Mouse (Mus musculus) cerebellum, adult 9-11 months (tissue): Measurements from ENCODE around the gene Mpc1.

ENCODE experiments used
- DNase-seq: peaks from one replicate; pipeline ENCODE4 v3.0.0; 2022

Gene Mpc1

DNA sequence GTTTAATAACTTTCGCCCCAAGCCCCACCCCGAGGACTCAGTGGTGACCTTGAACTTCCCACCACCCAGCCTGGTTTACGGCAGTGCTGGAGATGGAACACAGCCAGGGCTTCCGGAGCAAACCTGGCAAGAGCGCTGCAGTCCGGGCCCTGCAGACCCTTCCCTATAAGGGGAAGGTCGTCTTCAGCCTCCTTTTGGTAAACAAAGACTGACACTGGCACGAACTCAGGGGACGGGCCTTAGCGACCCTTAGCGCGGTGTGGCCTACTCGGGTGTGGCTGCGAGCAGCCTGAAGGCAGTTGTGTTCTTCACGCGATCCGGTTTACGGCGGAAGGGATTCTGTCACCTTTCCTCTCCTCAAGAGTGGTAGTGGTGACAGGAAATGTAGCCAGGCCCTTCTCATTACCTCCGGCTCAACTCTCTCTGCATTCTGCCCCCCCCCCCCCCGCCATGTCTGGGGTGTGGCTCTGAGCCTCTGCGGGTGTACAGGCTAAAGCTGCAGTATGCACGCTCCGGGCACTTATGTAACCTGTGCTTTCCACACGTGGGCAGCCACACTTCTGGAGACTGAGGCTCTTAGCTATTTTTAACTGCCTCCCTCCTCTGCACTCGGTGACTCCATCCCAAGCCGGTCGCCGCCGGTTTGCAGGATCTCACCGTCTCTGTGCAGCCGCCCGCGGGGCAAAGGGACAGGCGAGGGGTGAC lies at the start of gene Mpc1:
TSS of gene Mpc1 (plus strand) at position 84 of the 705 bp plus-strand sequence.
- peak; percentile 98 for DNase-seq

DNA sequence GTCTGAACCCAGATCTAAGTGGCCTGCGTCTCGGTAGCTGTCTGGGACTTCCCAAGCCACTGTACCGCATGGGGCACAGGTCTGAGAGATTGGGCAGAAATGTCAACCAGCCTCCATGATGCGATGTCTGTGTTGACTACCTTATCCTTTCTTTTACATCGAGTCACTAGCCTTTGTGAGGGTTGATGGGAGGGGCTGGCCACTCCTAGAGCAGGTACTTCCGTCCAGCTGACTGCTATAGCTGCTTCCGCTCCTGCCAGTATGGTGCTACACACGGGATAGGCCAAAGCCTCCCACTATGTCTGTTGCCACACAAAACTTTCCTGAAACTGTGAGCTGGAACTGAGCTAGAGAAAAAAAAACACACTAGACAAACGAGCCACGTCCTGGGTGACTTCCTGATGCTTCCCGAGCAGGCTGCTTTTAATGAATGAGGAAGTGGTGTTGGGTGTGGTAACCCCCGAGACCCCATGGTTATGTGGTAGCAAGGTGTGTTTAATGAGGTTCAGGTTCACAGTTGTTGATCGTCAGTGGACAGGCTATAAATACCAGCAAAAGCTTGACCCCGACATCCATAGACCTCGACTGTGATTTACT lies 49.0 kb upstream of the Mpc1 start:
- no peak for DNase-seq

DNA sequence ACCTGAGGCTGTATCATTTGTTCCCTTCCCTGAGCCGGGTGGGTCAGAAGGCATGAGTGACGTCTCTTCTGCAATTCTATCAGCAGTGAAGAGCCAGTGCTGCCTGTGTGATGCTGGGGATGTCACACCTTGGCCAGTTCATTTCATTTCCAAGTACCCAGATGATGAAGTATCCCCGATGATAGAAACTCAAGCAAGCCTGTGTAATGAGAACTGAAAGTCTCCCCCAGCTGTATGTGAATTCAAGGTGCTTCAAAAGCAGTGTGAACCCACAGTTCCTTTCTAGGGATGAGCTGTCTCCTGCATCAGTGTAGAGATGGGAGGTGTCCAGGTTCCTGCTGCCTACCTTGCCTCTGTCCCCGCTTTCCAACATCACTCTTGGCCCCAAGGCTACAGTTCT lies 48.2 kb upstream of the Mpc1 start:
- no peak for DNase-seq

DNA sequence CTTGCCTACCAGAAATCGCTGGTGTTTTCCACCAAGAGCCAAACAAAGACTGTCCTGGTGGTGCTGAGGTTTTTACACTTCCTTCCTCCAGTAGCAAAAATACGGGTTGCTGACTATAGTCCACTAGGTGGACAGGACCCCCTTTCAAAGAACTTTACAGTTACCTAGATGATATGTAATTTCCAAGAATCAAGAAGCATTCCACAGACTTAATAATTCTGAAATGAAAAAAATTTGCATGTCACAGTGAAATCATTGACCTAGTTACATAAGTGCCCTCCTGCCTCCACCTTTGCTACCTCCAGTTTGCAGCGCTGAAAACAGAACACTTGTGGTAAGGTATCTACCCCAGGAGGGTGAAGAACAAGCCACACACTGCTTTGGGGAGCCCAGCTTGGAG lies 47.0 kb upstream of the Mpc1 start, which contains the start of gene Ccr6:
TSS of gene Ccr6 (plus strand) at position 301 of the 400 bp plus-strand sequence.
- no peak for DNase-seq

DNA sequence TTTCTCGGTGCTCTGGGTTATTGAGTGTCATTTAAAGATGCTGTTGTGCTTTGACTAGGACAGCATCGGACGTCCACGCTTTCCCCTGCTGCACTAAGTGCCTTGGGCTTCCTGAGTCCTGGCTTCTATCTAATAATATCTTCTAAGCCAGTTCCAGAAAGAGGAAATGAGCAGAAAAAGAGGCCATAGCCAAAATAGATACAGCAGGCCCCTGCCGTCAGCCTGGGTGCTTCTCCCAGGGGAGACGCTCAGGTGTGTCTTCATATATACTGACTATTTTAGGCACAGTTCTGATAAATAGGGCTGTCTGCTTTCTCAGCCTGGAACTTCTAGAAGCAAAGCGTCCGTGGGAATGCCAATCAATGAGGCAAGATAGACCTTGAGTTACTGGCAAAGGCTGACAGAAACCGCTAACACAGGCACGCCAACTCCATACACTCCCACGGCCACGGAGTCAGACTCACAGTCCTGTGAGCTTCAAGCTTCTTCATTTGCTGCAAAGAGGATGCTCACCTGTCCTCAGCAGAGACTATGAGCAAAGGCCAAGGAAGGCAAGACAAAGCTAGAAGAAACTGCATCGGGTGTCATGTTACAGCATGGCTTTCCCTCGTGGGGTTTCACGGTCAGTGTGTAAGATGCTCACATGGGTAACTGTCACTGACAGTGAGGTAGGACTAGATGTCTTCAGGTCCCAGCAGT lies 44.5 kb upstream of the Mpc1 start:
- no peak for DNase-seq

DNA sequence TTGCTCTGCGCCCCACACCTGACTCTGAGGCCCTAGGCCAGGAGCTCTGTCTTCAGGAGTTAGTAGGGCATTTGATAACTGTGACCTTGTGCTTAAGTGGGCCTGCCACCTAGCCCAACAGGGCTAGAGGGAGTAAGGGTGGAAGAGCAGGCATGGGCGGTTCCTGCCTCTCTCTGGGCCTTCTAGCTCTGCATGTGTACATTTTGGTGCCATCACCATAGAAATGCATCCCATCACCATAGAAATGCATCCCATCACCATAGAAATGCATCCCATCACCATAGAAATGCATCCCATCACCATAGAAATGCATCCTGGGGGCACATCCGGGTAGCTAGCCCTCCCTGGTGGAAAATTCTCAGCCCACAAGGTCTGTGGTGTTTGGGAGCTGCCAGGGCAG lies 43.1 kb upstream of the Mpc1 start:
- no peak for DNase-seq

DNA sequence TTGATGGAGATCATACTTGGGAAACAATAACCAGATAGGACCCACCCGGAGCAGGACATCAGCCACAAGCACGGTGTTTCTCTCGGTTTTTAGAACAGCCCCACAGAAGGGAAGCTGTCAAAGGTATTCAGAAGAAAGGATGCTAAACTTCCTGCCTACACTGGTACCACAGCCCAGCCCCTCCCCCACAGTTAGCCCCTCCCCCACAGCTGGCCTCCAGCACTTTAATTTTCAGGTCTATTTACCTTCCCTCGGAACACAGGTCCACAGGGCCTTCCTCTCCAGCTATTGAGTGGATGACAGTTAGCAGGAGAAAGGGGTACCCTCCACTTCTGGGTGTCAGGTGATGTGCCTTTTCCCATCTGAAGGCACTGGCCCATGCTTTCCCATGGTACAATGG lies 42.2 kb upstream of the Mpc1 start:
- no peak for DNase-seq

DNA sequence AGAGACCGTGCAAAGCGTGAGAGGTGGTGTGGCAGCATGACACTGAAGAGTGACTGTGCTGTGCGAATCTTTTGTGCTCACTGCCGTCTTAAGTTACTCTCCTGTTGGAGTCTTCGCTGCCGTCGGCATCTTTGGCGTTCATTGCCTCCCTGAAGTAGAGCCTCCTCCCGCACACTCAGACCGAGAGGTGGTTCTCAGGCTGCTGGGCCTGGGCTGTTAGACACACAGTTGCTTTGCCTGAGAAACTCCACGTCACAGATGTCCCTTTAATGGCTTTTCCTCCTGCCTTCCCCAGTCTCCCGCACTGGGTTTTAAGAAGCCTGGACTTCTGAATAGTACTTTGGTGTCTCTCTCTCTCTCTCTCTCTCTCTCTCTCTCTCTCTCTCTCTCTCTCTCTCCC lies 41.1 kb upstream of the Mpc1 start:
- no peak for DNase-seq

DNA sequence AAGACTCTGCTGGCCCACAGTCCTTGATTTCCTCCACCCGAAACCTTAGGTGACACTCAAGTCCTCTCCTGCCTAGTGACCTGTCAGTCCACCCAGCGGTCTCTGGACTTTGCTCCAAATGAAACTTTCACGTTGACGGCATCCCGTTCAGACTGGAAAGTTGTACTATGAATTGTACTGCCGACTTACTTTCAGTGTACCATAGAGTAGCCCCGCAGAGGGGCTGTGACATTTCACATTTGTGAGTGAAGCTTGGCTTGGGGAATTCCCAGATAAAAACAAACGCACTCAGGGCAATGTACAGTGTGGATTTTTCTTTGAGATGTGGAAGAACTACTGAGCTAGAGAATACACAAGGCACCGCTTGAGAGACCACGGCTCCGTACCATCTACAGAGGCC lies 40.5 kb upstream of the Mpc1 start:
- no peak for DNase-seq

DNA sequence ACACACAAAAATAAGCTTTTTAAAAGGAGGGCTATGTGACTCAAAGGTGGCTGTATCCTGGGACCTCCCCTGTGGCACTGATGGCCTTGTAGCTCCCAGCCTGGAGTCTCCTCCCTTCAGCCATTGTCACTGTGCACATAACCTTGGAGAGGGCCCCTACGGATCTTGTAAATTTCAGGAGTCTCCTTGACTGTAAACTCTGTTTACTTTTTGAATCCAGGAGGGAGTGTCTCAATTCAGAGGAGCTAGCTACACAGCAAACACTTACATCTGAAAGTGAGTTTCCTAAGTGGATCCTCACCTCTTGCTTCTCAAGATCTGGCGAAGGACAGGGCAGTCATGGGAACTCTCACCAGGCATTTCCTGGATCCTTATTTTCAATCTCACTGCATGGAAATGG lies 38.6 kb upstream of the Mpc1 start:
- DNase-seq: no peak

DNA sequence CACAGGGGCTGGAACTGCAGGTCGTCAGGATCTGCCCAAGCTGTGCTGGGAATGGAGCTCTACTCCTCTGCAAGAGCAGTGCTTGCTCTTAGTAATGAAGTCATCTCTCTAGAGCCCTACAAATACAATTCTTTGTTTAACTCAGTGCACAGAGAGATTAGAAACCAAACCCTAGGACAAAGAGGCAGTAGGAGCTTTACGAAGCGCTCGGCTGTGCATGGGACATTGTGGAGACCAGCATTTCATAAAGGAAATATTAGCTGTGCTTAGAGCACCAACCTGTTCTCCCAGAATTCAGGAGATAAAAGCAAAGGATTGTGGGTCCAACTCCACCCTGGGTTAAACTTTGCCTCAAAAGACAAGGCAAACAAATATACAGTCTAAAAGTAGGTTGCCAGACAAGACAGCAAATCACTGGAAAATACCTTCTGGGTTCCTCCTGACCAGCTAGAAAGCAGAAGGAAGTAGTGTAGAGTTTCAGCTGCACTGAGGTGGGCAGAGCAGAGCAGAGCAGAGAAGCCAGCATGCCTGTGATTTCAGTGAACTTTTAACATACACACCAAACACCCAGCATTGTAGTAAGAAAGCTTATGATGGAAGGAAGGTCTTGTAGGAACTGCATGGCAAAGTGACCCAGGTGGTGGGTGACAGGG lies 36.5 kb upstream of the Mpc1 start:
- no peak for DNase-seq

DNA sequence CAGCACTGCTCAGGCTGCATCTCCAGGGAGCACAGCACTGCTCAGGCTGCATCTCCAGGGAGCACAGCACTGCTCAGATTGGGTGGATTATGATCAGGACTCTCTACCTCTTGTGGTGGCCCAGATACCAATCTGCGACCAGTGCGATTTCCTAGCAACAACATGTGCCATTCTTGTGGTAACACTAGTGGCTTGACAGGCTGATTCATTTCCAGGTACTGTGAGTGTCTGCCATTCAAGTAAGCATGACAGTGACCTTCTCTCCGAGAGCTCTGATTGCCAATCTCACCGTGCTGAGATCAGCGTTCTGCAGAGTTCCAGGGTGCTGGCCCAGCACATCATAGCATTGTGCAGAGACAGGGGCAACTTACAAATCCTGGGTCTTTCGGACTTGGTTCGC lies 31.0 kb upstream of the Mpc1 start:
- no peak for DNase-seq

DNA sequence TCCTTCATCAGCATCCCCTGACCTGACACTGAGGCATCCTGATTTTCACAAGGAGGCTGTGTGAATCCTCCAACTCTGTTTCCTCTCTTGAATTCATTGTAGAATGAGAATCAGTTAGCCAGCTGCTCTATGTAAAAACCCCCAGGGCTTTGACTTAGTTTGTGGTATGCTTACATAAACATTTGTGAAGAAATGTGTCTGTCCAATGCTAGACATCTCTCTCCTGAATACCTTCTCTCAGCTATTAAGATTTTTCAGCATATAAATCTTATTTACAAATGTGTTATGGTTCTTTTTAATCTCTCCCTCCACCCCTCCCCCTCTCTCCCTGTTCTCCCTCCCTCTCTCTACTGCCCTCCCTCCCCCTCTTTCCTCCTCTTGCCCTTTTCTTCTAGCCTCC lies 28.4 kb upstream of the Mpc1 start:
- no peak for DNase-seq

DNA sequence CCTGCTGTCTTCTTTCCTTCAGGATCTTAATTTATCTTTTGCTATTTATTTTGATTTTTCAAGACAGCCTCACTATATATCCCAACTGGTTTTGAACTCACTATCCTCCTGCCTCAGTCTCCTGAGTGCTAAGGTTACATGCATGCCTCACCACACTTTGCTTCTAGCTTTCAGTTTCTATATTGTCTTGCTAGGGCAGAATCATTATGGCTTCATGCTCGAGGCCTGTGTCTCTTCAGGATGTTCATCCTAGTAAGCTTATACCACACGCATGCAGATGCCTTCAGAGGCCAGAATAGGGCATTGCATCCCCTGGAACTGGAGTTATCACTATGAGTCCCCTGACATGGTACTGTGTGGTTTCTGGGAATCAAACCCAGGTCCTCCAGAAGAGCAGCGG lies 27.8 kb upstream of the Mpc1 start:
- no peak for DNase-seq

DNA sequence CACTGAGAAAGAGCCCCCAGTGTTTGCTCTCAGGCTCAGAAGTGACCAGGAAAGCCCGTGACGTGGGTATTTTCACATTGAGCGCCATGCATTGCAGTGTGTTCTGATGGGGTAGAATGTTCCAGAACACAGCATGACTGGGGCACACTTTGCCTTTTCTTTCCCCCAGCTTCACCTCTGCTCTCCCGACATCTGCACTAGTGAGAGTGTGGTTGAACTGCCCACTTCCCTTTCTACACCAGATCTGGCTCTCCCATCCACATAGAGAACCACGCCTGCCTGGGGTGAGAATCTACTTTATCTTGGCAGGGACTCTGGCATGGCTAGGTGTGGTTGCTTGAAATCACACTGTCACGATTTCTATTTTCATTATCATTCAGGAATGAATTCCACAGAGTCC lies 27.1 kb upstream of the Mpc1 start:
- DNase-seq: no peak

DNA sequence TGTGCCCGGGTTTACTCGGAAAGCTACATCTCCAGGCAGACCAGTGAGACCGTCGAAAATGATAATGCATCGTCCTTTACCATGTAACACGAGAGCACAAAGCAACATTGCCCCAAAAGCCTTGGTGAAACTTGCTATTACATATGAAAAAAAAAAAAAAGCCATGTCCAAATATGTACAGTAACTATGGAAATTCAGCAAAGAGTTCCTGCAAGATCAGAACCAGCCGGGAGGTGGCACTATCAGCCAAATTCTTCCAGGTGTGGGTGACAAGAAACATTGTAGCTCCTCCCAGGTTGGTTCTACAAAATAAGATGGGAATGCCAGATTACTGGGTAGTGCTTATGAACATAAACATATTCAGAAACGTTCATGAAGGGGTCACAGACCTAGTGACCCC lies 25.7 kb upstream of the Mpc1 start:
- no peak for DNase-seq

DNA sequence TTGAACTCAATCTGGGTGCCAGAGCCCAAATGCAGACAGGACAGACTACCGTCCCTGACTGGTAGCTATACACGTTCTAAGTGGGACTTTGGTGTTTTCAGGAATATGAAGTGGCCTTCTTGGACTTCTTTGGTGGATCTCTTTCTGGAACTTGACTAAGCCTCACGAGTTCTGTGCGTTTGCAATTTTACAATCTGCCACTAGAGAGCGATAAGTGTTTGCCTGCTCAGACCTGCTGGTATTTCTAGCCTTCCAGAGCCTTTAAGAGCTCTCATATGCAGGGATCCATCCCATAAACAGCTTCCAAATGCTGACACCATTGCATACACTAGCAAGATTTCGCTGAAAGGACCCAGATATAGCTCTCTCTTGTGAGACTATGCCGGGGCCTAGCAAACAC lies 18.1 kb upstream of the Mpc1 start:
- DNase-seq: peak; percentile 60

DNA sequence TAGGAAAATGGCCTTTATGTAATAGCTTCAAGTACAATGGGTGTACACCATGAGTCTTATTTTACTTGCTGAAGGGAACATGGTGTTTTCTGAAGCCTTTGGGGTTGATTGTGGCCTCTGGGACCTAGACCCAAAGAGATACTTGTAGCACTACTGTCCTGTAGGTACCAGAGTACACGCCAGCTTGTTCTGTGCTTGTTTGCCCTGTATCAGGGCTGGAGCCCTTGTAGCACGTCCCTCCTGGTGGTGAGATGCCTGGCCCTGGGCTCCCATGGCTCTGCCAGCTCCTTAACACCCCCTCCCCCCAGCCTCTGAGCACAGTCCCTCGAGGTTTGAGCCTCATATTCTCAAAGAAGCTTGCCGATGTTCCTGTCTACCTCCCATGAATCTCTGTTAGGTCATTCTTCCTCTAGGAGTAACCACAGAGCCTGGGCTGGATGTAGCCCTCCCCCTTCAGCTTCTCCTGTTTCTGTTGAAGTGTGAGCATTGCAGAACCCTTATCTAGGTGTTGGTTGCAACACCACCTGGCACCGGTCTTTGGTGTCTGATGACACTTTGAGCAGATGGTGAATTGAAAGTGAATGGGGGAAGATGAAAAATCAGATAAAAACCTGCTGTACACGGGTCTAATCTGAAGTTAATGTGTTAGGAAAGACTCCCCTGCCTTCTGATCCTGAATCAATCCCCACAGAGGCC lies 10.5 kb upstream of the Mpc1 start:
- DNase-seq: no peak

DNA sequence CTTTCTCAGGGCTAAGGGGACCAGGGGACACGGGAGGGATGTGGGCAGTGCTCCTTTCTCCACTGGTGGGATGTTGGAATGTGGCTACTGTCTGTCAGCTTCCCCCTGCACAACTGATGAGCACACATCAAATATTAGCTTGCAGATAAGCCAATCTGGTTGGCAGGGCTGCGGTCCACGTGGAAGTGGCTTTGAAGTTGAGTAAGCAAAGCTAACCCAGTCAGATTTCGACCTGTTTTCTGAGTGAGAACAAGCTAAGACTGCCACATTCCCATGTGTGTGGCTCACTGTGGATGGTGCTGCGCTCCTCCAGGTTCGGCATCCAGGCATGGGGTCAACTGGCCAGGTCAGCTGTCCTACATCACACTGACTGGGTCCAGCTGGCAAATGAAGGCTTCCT lies 9.8 kb upstream of the Mpc1 start:
- DNase-seq: no peak

DNA sequence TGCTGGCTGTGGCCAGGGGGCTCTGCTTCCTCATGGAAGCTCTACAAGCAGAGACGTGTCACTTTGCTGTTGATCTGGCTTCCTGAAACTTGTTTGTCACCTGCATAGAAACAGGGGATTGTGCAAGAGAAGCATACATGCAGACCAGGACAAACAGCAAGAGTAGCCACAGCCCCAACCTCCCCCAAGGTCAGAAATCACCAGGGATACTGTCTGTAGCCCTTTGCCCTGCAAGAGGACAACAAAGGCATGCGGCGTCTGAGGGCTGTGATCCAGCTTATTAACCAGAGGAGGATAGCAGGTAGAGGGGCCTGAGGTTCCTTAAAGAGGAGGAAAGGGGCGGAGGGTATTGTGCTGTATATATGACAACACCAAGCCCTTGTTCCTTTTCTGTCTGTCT lies 6.6 kb upstream of the Mpc1 start:
- DNase-seq: no peak

DNA sequence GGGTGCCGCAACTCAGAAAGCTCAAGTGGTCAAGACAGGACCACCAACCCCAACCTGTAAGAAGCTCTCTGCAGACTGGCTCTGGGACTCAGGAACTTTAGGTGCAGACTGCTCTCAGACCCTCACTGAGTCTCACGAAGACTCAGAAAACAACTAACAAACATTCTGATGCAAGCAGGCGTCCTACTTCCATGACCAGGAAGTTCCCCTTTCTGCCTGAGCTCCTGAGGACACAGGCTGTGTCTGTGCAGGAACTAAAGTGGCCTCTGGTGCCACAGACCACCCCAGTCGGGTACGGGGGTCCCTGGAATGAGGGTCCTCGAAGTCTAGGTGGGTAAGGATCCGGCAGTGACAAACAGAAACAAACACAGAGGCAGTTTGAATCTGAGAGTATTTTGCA lies 6.0 kb upstream of the Mpc1 start:
- no peak for DNase-seq

DNA sequence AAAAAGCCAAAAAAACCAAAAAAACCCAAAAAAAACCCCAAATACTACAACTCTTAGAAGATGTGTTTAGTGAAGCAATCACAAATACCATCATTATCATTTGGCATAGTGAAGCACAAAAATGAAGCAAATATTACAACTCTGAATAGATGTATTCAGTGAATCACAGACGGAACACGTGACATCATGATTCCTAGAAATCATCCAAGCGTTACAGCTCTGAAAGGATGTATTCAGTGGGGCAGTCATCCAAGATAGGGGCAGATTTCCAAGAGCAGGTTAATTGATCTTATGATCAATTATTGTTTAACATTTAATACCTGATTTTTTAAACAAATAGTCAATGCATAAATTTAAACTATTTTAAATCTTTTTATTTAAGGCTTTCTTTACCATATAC lies 5.4 kb upstream of the Mpc1 start:
- no peak for DNase-seq

DNA sequence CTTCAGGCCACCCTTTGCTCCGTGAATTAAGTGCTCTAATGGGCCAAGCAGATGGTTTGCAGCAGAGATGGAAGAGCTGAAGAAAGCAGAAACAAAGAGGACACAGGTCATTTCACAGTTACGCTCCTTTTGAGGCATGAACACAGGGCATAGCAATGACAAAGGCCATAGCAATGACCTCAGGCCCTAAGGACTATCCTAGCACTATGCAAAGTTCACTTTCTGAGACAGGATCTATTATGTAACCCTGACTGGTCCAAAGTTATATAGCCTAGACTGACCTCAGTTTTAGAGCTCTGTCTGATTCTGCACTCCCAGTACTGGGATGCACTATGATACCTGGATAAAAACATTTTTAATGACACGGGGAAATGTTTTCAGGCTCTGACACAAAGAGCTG lies 4.3 kb upstream of the Mpc1 start:
- no peak for DNase-seq
